Mouse (Mus musculus) embryonic stem cell, embryonic (primary cell): ENCODE data around the gene Gsx1.

Experiments used
- CTCF ChIA-PET, 4 experiments: fragments of 300-600 bp in 2 of 4; fragments of 350-600 bp in 2 of 4; sonication (Branson Sonifier 250); formaldehyde crosslinking; loops; one replicate each; lab custom pipeline; 2022; ENCODE audit warnings: inconsistent platforms in 2 of 4; lab: Charles Lee
- POLR2A ChIA-PET, 4 experiments: fragments of 300-600 bp in 2 of 4; fragments of 350-600 bp in 2 of 4; sonication (Branson Sonifier 250); formaldehyde crosslinking; loops; one replicate each; lab custom pipeline; 2022; ENCODE audit warnings: antibody characterized with exemption in 4 of 4, inconsistent platforms in 1 of 4; lab: Charles Lee

The Gsx1 gene

GRCm38 (mm10) chr5:147189836-147190602, 1.5 kb downstream of the Gsx1 start:
- ChIA-PET CTCF (interaction anchor here in 2 of 4 experiments (0.6 to 2.0 kb wide), 4 partner anchors 8 to 127 kb away, joined by 3 to 6 read pairs (median 3); no protein-coding TSS in a partner anchor), POLR2A (interaction anchor here in 1 of 4 experiments (1.2 kb wide), 1 partner anchor 115 kb away, joined by 5 read pairs; no protein-coding TSS in a partner anchor)

- CTCF ChIA-PET, result interaction anchor here in 3 of 4 experiments (0.5 to 2.0 kb wide), 4 partner anchors 36 to 307 kb away, joined by 3 to 6 read pairs (median 4); no protein-coding TSS in a partner anchor
These were observed 2.4 kb downstream of the Gsx1 start for GRCm38 (mm10) chr5:147190885-147191284.

GRCm38 (mm10) chr5:147191801-147192575, 3.5 kb downstream of the Gsx1 start:
- CTCF ChIA-PET, result interaction anchor here in 3 of 4 experiments (0.6 to 2.0 kb wide), 5 partner anchors 26 to 1287 kb away, joined by 3 to 14 read pairs (median 4); no protein-coding TSS in a partner anchor
- POLR2A ChIA-PET, result interaction anchor here in 1 of 4 experiments (0.6 to 0.8 kb wide), 3 partner anchors 40 to 101 kb away, joined by 3 read pairs; no protein-coding TSS in a partner anchor

More at GRCm38 (mm10) chr5:147190885-147191284, 2.4 kb downstream of the Gsx1 start:
- POLR2A ChIA-PET, result interaction anchor here in 1 of 4 experiments (0.8 to 0.9 kb wide), 2 partner anchors 39 to 109 kb away, joined by 3 read pairs; no protein-coding TSS in a partner anchor

GRCm38 (mm10) chr5:147192576-147192960, 4.1 kb downstream of the Gsx1 start:
- CTCF ChIA-PET, result interaction anchor here in 1 of 4 experiments (0.6 to 0.7 kb wide), 2 partner anchors 26 to 29 kb away, joined by 3 to 4 read pairs; no protein-coding TSS in a partner anchor

GRCm38 (mm10) chr5:147204905-147205304, 16.4 kb downstream of the Gsx1 start:
- CTCF ChIA-PET, result interaction anchor here (0.5 to 1.4 kb wide), 7 partner anchors 19 to 288 kb away, joined by 3 to 4 read pairs (median 3); no protein-coding TSS in a partner anchor
- POLR2A ChIA-PET, result interaction anchor here (0.7 to 1.1 kb wide), 6 partner anchors 12 to 128 kb away, joined by 3 read pairs; partner anchors contain the start of genes Lnx2 (in 1 of the 4) and Polr1d (in 1 of the 4)

More at GRCm38 (mm10) chr5:147192576-147192960, 4.1 kb downstream of the Gsx1 start:
- POLR2A ChIA-PET, result interaction anchor here in 2 of 4 experiments (0.7 to 1.2 kb wide), 2 partner anchors 12 to 37 kb away, joined by 3 read pairs; no protein-coding TSS in a partner anchor

- CTCF ChIA-PET, result interaction anchor here in 1 of 4 experiments (0.7 kb wide), 1 partner anchor 86 kb away, joined by 3 read pairs; no protein-coding TSS in a partner anchor
- POLR2A ChIA-PET, result no interaction called here
These were observed 19.4 kb downstream of the Gsx1 start for GRCm38 (mm10) chr5:147207852-147208251.

- ChIA-PET CTCF (no interaction called here), POLR2A (no interaction called here)
These were observed 20.0 kb downstream of the Gsx1 start for GRCm38 (mm10) chr5:147208471-147208870.

GRCm38 (mm10) chr5:147227354-147228112, 39.0 kb downstream of the Gsx1 start:
- CTCF ChIA-PET, result interaction anchor here (0.5 to 4.2 kb wide), 118 partner anchors 8 to 941 kb away, joined by 3 to 32 read pairs (median 4); partner anchors contain the start of gene Usp12 (in 1 of the 4)
- POLR2A ChIA-PET, result interaction anchor here in 2 of 4 experiments (0.6 to 1.6 kb wide), 10 partner anchors 14 to 1072 kb away, joined by 3 to 6 read pairs (median 3); no protein-coding TSS in a partner anchor

GRCm38 (mm10) chr5:147235406-147236309, 47.2 kb downstream of the Gsx1 start:
- ChIA-PET POLR2A (interaction anchor here in 2 of 4 experiments (0.6 to 0.7 kb wide), 2 partner anchors 59 to 69 kb away, joined by 3 to 4 read pairs; no protein-coding TSS in a partner anchor), CTCF (interaction anchor here (0.6 to 1.6 kb wide), 7 partner anchors 8 to 117 kb away, joined by 3 to 11 read pairs (median 4); no protein-coding TSS in a partner anchor)
